Mouse (Mus musculus) liver, embryonic 14.5 days (tissue): ENCODE measurements around the gene Il34. TPM values are rescaled to one million over a fixed set of nuclear protein-coding genes. Genes with fewer than 3 reads are reported as not detected.

Source experiments
- ATAC-seq: fragments of 200-750 bp; cut with Nextera tagmentation; 2 replicates; pipeline ENCODE4 v1.8.0; 2017; ENCODE audit warnings: moderate number of reproducible peaks, mild to moderate bottlenecking, moderate library complexity; ENCODE audit not compliant: insufficient read depth
- DNase-seq, 3 experiments: peaks; one replicate each; pipeline ENCODE4 v3.0.0-alpha.2; 2012 to 2013; ENCODE audit warnings: low read depth in 3 of 3, low spot score in 3 of 3
- H3K27ac ChIP-seq: fragments of 300-500 bp; sonication (generic); 2 replicates; pipeline ENCODE4 v1.5.1; 2014; ENCODE audit warnings: moderate library complexity, mild to moderate bottlenecking, control low read depth, inconsistent platforms
- H3K27me3 ChIP-seq: fragments of 300-500 bp; sonication (generic); 2 replicates; pipeline ENCODE4 v1.6.1; 2014; ENCODE audit warnings: mild to moderate bottlenecking, low read length, moderate library complexity; ENCODE audit not compliant: control insufficient read depth, insufficient read depth
- H3K36me3 ChIP-seq: fragments of 300-500 bp; sonication (generic); replicated peaks from 2 replicates; pipeline ENCODE4 v1.6.1; 2014; ENCODE audit warnings: low read depth; ENCODE audit not compliant: control insufficient read depth, insufficient read depth
- H3K4me1 ChIP-seq, 2 experiments: fragments of 200-500 bp in 1 of 2; fragments of 300-500 bp in 1 of 2; sonication (generic) in 1 of 2; replicated peaks; 2 replicates each; pipeline ENCODE4 v1.6.1; 2012 to 2014; ENCODE audit warnings: antibody characterized with exemption in 1 of 2, inconsistent platforms in 1 of 2, low read length in 1 of 2; ENCODE audit not compliant: control insufficient read depth in 2 of 2, insufficient read depth in 2 of 2
- H3K4me2 ChIP-seq: fragments of 300-500 bp; sonication (generic); 2 replicates; pipeline ENCODE4 v1.6.1; 2014; ENCODE audit warnings: low read depth, mild to moderate bottlenecking, control low read depth, moderate library complexity
- H3K4me3 ChIP-seq, 2 experiments: fragments of 200-500 bp in 1 of 2; fragments of 300-500 bp in 1 of 2; sonication (generic) in 1 of 2; 2 replicates each; pipeline ENCODE4 v1.5.1; 2012 to 2014; ENCODE audit warnings: low read depth in 2 of 2, low read length in 2 of 2, mild to moderate bottlenecking in 2 of 2, control low read depth in 1 of 2, inconsistent platforms in 1 of 2, moderate library complexity in 1 of 2; ENCODE audit not compliant: insufficient read depth in 1 of 2
- H3K9ac ChIP-seq: fragments of 300-500 bp; sonication (generic); replicated peaks from 2 replicates; pipeline ENCODE4 v1.6.1; 2014; ENCODE audit warnings: mild to moderate bottlenecking, control low read depth, moderate library complexity
- H3K9me3 ChIP-seq: fragments of 300-500 bp; sonication (generic); 2 replicates; pipeline ENCODE4 v1.6.1; 2016; ENCODE audit warnings: low read length, mixed read lengths; ENCODE audit not compliant: control insufficient read depth
- CTCF ChIP-seq: IDR thresholded peaks from 2 replicates; pipeline ENCODE4 v1.5.1; 2016; ENCODE audit warnings: antibody characterized with exemption, low read depth, control low read depth
- EP300 ChIP-seq: IDR thresholded peaks from 2 replicates; pipeline ENCODE4 v1.6.1; 2016; ENCODE audit warnings: antibody characterized with exemption, low read depth
- WGBS: fragments of 180-500 bp; shearing (Covaris S2); extraction: QIAGEN DNeasy Blood & Tissue Kit; methylation state at CpG from one replicate; pipeline ENCODE4 v1.1.7; 2014; ENCODE audit not compliant: insufficient replicate concordance; 5-methylcytosine and 5-hydroxymethylcytosine counted together
- polyA plus RNA-seq, 2 experiments: library from polyadenylated mRNA; depleted of rRNA in 1 of 2; stranded (reverse) in 1 of 2; unstranded in 1 of 2; fragments of >200 nt; fragmentation: Nextera tagmentation in 1 of 2; extraction: Ambion mirVana in 1 of 2; gene quantifications; 2 replicates each; pipeline versions ENCODE4 v1.2.1 to v1.2.3; 2012 to 2014

Gene Il34
- polyA plus RNA-seq, 2 experiments: not detected

- TF ChIP-seq CTCF (peak; percentile 19; the same call in 1 of the 2 replicates), EP300 (no peak)
- Histone ChIP-seq H3K36me3 (no peaks in the 10 kb centered on the region), H3K27me3 (no peaks in the 10 kb centered on the region), H3K4me1 (no peaks in the 10 kb centered on the region), H3K4me3 (no peak overlapping the region), H3K27ac (no peak overlapping the region), H3K9ac (no peak overlapping the region), H3K4me2 (no peak overlapping the region), H3K9me3 (no peaks in the 10 kb centered on the region)
- no peak for ATAC-seq
- WGBS: 58% methylated on average over 6 of the region's 6 CpGs
- no peak for DNase-seq
These were observed 43.7 kb downstream of the Il34 start for GRCm38 (mm10) chr8:110761988-110762387.

DNA sequence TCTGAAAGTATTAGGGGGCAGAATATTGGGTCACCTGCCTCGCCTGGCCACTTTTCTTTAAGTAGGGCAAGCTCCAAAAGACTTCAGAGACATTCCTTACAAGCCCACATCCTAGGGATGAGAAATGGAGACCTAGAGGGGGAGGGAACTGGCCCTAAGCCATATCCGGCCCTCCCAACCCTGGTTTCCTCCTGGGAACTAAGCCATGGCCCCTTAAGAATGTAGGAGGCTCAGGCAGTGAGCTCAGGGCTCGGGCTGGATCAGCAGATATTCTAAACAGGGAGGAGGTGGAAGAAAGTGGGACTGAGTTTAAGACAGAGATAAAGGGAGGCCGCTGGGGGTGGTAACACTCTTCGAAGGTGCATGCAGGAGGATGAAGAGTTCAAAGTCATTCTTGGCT, 44.5 kb downstream of the Il34 start:
- TF ChIP-seq EP300: no peak
- 28% methylated on average over 5 of the region's 5 CpGs for WGBS
- Histone ChIP-seq H3K27me3 (no peaks in the 10 kb centered on the region), H3K4me2 (no peak overlapping the region), H3K9me3 (no peaks in the 10 kb centered on the region), H3K4me1 (no peaks in the 10 kb centered on the region), H3K4me3 (no peak overlapping the region), H3K9ac (no peak overlapping the region), H3K27ac (no peak overlapping the region), H3K36me3 (no peaks in the 10 kb centered on the region)
- DNase-seq: no peak
- ATAC-seq: no peak

- Histone ChIP-seq H3K27me3 (no peaks in the 10 kb centered on the region), H3K4me1 (no peaks in the 10 kb centered on the region), H3K9me3 (no peaks in the 10 kb centered on the region), H3K4me2 (no peak overlapping the region), H3K4me3 (no peak overlapping the region), H3K36me3 (no peaks in the 10 kb centered on the region), H3K9ac (no peak overlapping the region), H3K27ac (no peak overlapping the region)
- TF ChIP-seq EP300 (no peak), CTCF (no peak)
- ATAC-seq (no peak), DNase-seq (no peak)
- 48% methylated on average over 7 of the region's 7 CpGs for WGBS
These were observed 45.3 kb downstream of the Il34 start for GRCm38 (mm10) chr8:110760280-110760940.

GRCm38 (mm10) chr8:110756196-110756595, 49.5 kb downstream of the Il34 start:
- H3K4me2 ChIP-seq: no peak overlapping the region
- DNase-seq (no peak), ATAC-seq (no peak)
- 73% methylated on average over 5 of the region's 5 CpGs for WGBS
- no peak overlapping the region for H3K9ac ChIP-seq
- H3K36me3 ChIP-seq: no peaks in the 10 kb centered on the region
- no peaks in the 10 kb centered on the region for H3K27me3 ChIP-seq
- no peaks in the 10 kb centered on the region for H3K4me1 ChIP-seq
- no peak overlapping the region for H3K4me3 ChIP-seq
- no peaks in the 10 kb centered on the region for H3K9me3 ChIP-seq
- no peak overlapping the region for H3K27ac ChIP-seq
- no peak for TF ChIP-seq CTCF

- TF ChIP-seq EP300: no peak
- no peak for TF ChIP-seq CTCF
These were observed 50.1 kb downstream of the Il34 start for GRCm38 (mm10) chr8:110755511-110756170.

More at GRCm38 (mm10) chr8:110755511-110756170, 50.1 kb downstream of the Il34 start:
- Histone ChIP-seq H3K36me3 (no peaks in the 10 kb centered on the region), H3K27me3 (no peaks in the 10 kb centered on the region), H3K9me3 (no peaks in the 10 kb centered on the region), H3K4me3 (no peak overlapping the region), H3K9ac (no peak overlapping the region), H3K27ac (no peak overlapping the region), H3K4me1 (no peaks in the 10 kb centered on the region), H3K4me2 (no peak overlapping the region)
- 46% methylated on average over 15 of the region's 15 CpGs for WGBS
- DNase-seq (no peak), ATAC-seq (no peak)
